Mouse (Mus musculus): ENCODE results near the gene Col4a5. TPM values are rescaled to one million over a fixed set of nuclear protein-coding genes. Genes with fewer than 3 reads are reported as not detected.

Gene Col4a5
- polyA plus RNA-seq, 1 experiment from 2014 or later = 7.6 TPM

Other genes starting within 250 kb of the Col4a5 start
- 1.5 and 1.7 TPM in 2 replicates for gene Col4a6, start 1.3 kb upstream of the Col4a5 start, polyA plus RNA-seq (2014; fragmentation: Nextera tagmentation; extraction: Ambion mirVana)
- 0.13 TPM in 1 of 2 replicates, not detected in the other for gene Irs4, start 249.9 kb downstream of the Col4a5 start, polyA plus RNA-seq (2014; fragmentation: Nextera tagmentation; extraction: Ambion mirVana)

All from liver, embryonic 11.5 days (tissue).